Mouse (Mus musculus): ENCODE measurements around the gene Pola2. TPM values are rescaled to one million over a fixed set of nuclear protein-coding genes. Genes with fewer than 3 reads are reported as not detected.

Gene Pola2
- total RNA-seq (2021) = 1 to 10 TPM; 6.2 to 6.6 TPM
- long read RNA-seq, experiment 1, partial matches to known transcripts = 4 of 6 reads
- long read RNA-seq, experiment 1, other reads (novel, unspliced or antisense) = 0 of 6 reads
- long read RNA-seq, experiment 2, partial matches to known transcripts = 0 of 5 reads
- long read RNA-seq, experiment 2, other reads (novel, unspliced or antisense) = 4 of 5 reads

DNA sequence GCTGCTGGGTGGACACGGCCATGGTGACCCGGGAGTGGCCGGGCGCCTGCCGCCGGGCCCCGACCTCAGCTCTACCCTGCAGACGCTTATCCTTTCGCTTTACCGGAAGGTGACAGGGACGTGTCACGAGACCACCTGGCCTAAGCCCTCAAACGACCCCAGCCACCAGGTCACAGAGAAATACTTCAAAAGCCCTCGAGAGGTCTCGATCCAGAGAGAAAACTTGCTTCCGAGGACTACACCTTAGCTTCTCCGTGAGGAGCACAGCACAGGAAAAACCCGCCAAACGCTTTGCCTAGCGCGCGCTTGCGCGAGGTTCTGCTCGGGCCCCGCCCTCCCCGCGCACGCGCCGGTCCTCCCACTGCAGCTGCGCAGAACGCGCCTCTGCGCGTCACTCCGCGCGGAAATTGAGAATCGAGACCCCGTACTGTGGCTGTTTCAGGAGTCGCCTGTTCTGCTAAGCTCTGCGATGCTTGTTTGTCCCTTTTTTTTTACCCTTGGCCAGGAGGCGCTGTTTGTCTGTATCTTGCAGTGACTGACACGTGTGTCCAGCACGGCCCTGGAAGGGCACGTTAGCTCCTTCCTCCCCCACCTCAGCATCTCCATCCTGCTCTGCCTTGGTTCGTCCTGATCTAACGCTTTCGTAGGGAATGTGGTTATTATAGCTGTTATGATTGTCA lies at the start of gene Pola2:
TSS of gene Pola2 (minus strand) at position 320 of the 680 bp plus-strand sequence.
- peak; percentile 88 to 90 for DNase-seq (ENCODE audit: low spot score in 2 of 2)
- intact Hi-C loops (cut with DNase I) = loop anchor here (2.0 kb wide), 2 partner anchors 55 to 81 kb away; no protein-coding TSS in a partner anchor

- no peak for DNase-seq (ENCODE audit: low spot score in 2 of 2)
Measured at GRCm38 (mm10) chr19:6013691-6014090, 49.7 kb upstream of the Pola2 start.

GRCm38 (mm10) chr19:6009137-6009536 lies 45.1 kb upstream of the Pola2 start:
- intact Hi-C loops (cut with DNase I) = no loop called here
- DNase-seq (ENCODE audit: low spot score in 2 of 2) = no peak

More at GRCm38 (mm10) chr19:6013691-6014090, 49.7 kb upstream of the Pola2 start:
- intact Hi-C loops (cut with DNase I) = no loop called here

- intact Hi-C loops (cut with DNase I) = no loop called here
- DNase-seq (ENCODE audit: low spot score in 2 of 2) = no peak
Measured at GRCm38 (mm10) chr19:6007013-6007412, 43.0 kb upstream of the Pola2 start.

GRCm38 (mm10) chr19:6005541-6005940 lies 41.5 kb upstream of the Pola2 start:
- intact Hi-C loops (cut with DNase I) = no loop called here
- no peak for DNase-seq (ENCODE audit: low spot score in 2 of 2)

DNA sequence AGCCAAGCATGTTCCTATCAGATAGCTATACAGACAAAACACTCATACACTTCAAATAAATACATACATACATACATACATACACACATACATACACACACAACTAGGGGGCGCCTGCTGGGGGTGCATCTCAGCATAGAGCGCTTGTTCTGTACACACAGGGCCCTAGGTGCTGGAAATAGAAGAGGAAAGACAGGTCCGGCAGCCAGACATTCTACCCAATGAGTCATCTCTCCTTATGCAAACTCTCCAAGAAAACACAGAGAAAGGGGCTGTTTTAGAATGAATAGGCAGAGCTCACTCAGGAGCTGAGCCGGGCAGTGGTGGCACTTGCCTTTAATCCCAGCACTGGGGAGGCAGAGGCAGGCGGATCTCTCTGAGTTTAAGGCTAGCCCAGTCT lies 36.0 kb upstream of the Pola2 start:
- intact Hi-C loops (cut with DNase I) = no loop called here
- no peak for DNase-seq (ENCODE audit: low spot score in 2 of 2)

GRCm38 (mm10) chr19:5998180-5998579 lies 34.2 kb upstream of the Pola2 start:
- DNase-seq (ENCODE audit: low spot score in 2 of 2) = no peak
- intact Hi-C loops (cut with DNase I) = no loop called here

GRCm38 (mm10) chr19:5994711-5995110 lies 30.7 kb upstream of the Pola2 start:
- no peak for DNase-seq (ENCODE audit: low spot score in 2 of 2)

GRCm38 (mm10) chr19:5992012-5992411 lies 28.0 kb upstream of the Pola2 start:
- intact Hi-C loops (cut with DNase I) = no loop called here
- DNase-seq (ENCODE audit: low spot score in 2 of 2) = no peak

More at GRCm38 (mm10) chr19:5994711-5995110, 30.7 kb upstream of the Pola2 start:
- intact Hi-C loops (cut with DNase I) = no loop called here

- no peak for DNase-seq (ENCODE audit: low spot score in 2 of 2)
- intact Hi-C loops (cut with DNase I) = no loop called here
Measured at GRCm38 (mm10) chr19:5991467-5991866, 27.5 kb upstream of the Pola2 start.

DNA sequence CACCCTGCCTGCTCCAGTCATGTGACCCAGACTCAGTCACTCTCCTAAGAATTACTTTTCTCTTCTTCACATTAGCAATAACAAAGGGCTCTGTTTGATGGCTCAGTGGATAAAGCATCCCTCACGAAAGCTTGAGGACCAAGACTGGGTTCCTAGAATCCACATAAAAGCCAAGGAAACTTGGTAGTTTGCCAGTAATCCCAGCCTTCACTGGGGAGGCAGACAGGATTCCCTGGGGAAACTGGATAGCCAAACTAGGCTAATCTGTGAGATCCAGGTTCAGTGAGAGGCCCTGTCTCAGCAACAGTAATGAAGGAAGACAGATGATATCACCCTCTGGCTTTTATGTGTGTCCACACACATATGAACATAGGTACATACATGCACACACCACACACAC lies 26.9 kb upstream of the Pola2 start:
- DNase-seq (ENCODE audit: low spot score in 2 of 2) = no peak
- intact Hi-C loops (cut with DNase I) = no loop called here

GRCm38 (mm10) chr19:5990033-5990432 lies 26.0 kb upstream of the Pola2 start:
- intact Hi-C loops (cut with DNase I) = no loop called here
- no peak for DNase-seq (ENCODE audit: low spot score in 2 of 2)

DNA sequence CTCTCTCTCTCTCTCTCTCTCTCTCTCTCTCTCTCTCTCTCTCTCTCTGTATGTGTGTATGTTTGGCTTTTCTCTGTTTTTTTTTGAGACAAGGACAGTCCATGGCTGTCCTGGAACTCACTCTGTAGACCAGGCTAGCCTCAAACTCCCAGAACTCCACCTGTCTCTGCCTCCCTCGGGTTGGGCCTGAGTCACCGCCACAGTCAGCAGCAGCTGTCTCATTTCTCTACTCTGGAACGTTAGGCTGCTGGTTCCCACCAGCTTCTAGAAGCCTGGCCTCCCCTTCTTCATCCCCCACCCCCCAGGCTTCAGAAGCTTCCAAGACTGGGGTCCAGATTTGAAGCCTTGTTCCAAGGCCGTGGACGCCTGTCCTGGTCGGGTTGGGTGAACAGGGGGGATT lies 25.6 kb upstream of the Pola2 start:
- intact Hi-C loops (cut with DNase I) = no loop called here

GRCm38 (mm10) chr19:5988815-5989452 lies 24.9 kb upstream of the Pola2 start:
- peak; percentile 59 to 61 for DNase-seq (ENCODE audit: low spot score in 2 of 2)
- intact Hi-C loops (cut with DNase I) = no loop called here

More for the DNA sequence above, 25.6 kb upstream of the Pola2 start:
- no peak for DNase-seq (ENCODE audit: low spot score in 2 of 2)

DNA sequence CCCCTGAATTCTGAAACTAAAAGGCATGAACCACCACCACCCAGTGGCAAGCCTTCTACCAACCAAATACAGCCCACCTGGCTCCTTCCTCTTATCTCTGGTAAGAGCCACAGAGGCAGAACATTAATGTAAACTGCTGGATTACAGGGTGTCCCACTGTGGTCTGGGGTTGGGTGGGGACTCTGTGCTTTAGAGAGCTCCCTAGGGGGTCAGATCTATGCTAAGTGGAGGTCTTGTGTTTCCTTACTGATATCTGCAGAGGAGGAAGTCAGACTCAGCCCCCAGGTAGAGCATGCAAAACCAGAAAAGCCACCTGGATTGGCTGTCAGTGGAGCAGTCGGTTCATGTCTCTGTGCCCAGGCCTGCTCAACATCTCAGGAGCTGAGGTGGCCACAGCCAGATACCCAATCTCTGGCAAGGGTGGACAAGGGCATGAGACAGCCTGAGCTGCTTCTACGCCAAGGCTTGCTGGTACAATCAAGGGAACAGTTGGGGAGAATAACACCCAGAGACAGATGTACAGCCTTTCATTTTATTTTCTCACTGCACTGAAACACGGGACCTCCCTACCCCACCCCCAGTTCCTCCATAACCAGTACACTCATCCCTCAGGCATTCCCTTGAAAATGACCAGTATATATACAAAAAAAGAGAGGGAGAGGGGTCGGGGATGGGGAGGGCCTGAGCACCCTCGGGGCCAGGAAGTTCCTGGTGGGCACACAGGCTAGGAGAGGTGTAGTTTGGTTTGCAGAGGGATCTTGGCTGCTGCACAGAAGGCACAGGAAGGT lies 24.2 kb upstream of the Pola2 start:
- DNase-seq (ENCODE audit: low spot score in 2 of 2) = no peak
- intact Hi-C loops (cut with DNase I) = no loop called here

- no peak for DNase-seq (ENCODE audit: low spot score in 2 of 2)
- intact Hi-C loops (cut with DNase I) = no loop called here
Measured at GRCm38 (mm10) chr19:5986043-5986442, 22.0 kb upstream of the Pola2 start, which contains the start of gene Slc22a20. Gene Slc22a20 (minus strand): TSS chr19:5986143.

GRCm38 (mm10) chr19:5980477-5980876 lies 16.5 kb upstream of the Pola2 start:
- intact Hi-C loops (cut with DNase I) = no loop called here
- DNase-seq (ENCODE audit: low spot score in 2 of 2) = no peak

DNA sequence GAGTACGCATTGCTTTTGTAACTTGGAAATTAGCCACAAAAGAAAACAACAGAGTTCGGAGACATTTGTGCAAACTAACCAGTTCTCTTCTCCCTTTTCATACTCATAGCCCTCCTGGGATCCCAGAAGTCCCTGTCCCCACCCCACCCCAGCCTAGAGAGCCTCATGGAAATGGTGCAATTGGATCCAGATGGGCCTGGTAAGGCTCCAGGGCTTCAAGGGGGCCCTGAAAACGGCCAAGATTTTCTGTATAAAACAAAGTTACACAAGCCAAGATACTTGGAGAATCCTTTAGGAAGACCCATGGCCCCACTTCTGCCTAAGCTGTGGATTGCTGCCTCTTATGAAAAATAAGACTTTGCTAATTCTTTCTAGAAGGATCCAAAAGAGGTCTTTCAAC lies 13.7 kb upstream of the Pola2 start:
- DNase-seq (ENCODE audit: low spot score in 2 of 2) = no peak
- intact Hi-C loops (cut with DNase I) = no loop called here

- peak; percentile 50 to 52 for DNase-seq (ENCODE audit: low spot score in 2 of 2)
- intact Hi-C loops (cut with DNase I) = no loop called here
Measured at GRCm38 (mm10) chr19:5975676-5976075, 11.7 kb upstream of the Pola2 start.

- intact Hi-C loops (cut with DNase I) = no loop called here
- DNase-seq (ENCODE audit: low spot score in 2 of 2) = no peak
Measured at GRCm38 (mm10) chr19:5975112-5975511, 11.1 kb upstream of the Pola2 start.
